Comparison of ENCODE assay signal across 32 mouse cellular contexts in genomic region chr9:116633075-116633474, GRCm38 (mm10).
"Had no signal": no experiment of that assay in that cellular context is flagged by ENCODE, and none has a peak within 500 bp of the region (broad histone marks: within the 10 kb centered on the region; RNA-seq: fewer than 3 reads in every experiment).

No protein-coding gene starts in this region.

- H3K27me3 ChIP-seq: limb, embryonic 15.5 days; liver, embryonic 12.5 days; liver, embryonic 13.5 days; liver, embryonic 15.5 days; lung, embryonic 15.5 days; megakaryocyte, embryonic 14.5 days; midbrain, embryonic 12.5 days; midbrain, embryonic 13.5 days; midbrain, embryonic 15.5 days had no signal

- H3K9ac ChIP-seq: limb, embryonic 12.5 days; limb, embryonic 13.5 days; limb, embryonic 15.5 days; liver, embryonic 12.5 days; liver, embryonic 13.5 days; liver, embryonic 14.5 days; liver, embryonic 15.5 days; liver, postnatal 0 days; lung, embryonic 14.5 days; lung, embryonic 15.5 days; midbrain, embryonic 12.5 days; midbrain, embryonic 13.5 days; midbrain, embryonic 15.5 days had no signal

- H3K27ac ChIP-seq: left cerebral cortex, adult 2 months; limb, embryonic 10.5 days; limb, embryonic 12.5 days; limb, embryonic 13.5 days; limb, embryonic 15.5 days; liver, embryonic 12.5 days; liver, embryonic 13.5 days; liver, embryonic 14.5 days; liver, embryonic 15.5 days; lung, embryonic 15.5 days; macrophage; midbrain, embryonic 10.5 days; midbrain, embryonic 12.5 days; midbrain, embryonic 13.5 days; midbrain, embryonic 15.5 days had no signal

- H3K4me3 ChIP-seq: left cerebral cortex, adult 2 months; limb, embryonic 10.5 days; limb, embryonic 12.5 days; limb, embryonic 13.5 days; limb, embryonic 15.5 days; liver, embryonic 12.5 days; liver, embryonic 13.5 days; liver, embryonic 15.5 days; lung, embryonic 15.5 days; megakaryocyte, embryonic 14.5 days; midbrain, embryonic 10.5 days; midbrain, embryonic 12.5 days; midbrain, embryonic 13.5 days; midbrain, embryonic 15.5 days; myocyte had no signal

- H3K4me2 ChIP-seq: limb, embryonic 12.5 days; limb, embryonic 13.5 days; limb, embryonic 15.5 days; liver, embryonic 11.5 days; liver, embryonic 12.5 days; liver, embryonic 13.5 days; liver, embryonic 15.5 days; lung, embryonic 14.5 days; lung, embryonic 15.5 days; midbrain, embryonic 11.5 days; midbrain, embryonic 12.5 days; midbrain, embryonic 13.5 days; midbrain, embryonic 15.5 days had no signal

- H3K9me3 ChIP-seq: limb, embryonic 10.5 days; limb, embryonic 15.5 days; lung, embryonic 15.5 days; midbrain, embryonic 13.5 days; midbrain, embryonic 15.5 days had no signal

- ATAC-seq: liver, embryonic 12.5 days; liver, postnatal 0 days; lung, postnatal 0 days; midbrain, embryonic 13.5 days; midbrain, embryonic 15.5 days; midbrain, embryonic 16.5 days had no signal

- H3K36me3 ChIP-seq: liver, embryonic 12.5 days; liver, embryonic 13.5 days; liver, embryonic 15.5 days; lung, embryonic 15.5 days; midbrain, embryonic 10.5 days; midbrain, embryonic 12.5 days; midbrain, embryonic 13.5 days; midbrain, embryonic 15.5 days had no signal

- DNase-seq: left cerebral cortex, postnatal 4 days; liver; liver, embryonic 13.5 days; liver, postnatal 0 days; lung, adult 18-20 months; lung, adult 2 months; lung, embryonic 14.5 days; lung, postnatal 10 days; lung, postnatal 14 days; lung, postnatal 36 days; lung, postnatal 4 days; midbrain, embryonic 14.5 days had no signal

- H3K4me1 ChIP-seq: limb, embryonic 10.5 days; limb, embryonic 12.5 days; limb, embryonic 13.5 days; limb, embryonic 15.5 days; liver, embryonic 12.5 days; liver, embryonic 13.5 days; liver, embryonic 15.5 days; megakaryocyte, embryonic 14.5 days; midbrain, embryonic 10.5 days; midbrain, embryonic 12.5 days had no signal
